Mouse (Mus musculus): ENCODE data around the gene Atp8a2. TPM values are rescaled to one million over a fixed set of nuclear protein-coding genes. Genes with fewer than 3 reads are reported as not detected.
"Not testable (repeated sequence)": the region's sequence is repeated elsewhere in the genome, so short reads cannot be mapped to it uniquely, and the experiment has no call there.

Atp8a2 gene
- total RNA-seq, 2 experiments from 2014 or later: 4.1 to 6.3 TPM

- no peak for DNase-seq
Observed at GRCm38 (mm10) chr14:59843264-59843942, 353.6 kb downstream of the Atp8a2 start.

- no peak for DNase-seq
Observed at GRCm38 (mm10) chr14:59839951-59840720, 356.8 kb downstream of the Atp8a2 start.

DNA sequence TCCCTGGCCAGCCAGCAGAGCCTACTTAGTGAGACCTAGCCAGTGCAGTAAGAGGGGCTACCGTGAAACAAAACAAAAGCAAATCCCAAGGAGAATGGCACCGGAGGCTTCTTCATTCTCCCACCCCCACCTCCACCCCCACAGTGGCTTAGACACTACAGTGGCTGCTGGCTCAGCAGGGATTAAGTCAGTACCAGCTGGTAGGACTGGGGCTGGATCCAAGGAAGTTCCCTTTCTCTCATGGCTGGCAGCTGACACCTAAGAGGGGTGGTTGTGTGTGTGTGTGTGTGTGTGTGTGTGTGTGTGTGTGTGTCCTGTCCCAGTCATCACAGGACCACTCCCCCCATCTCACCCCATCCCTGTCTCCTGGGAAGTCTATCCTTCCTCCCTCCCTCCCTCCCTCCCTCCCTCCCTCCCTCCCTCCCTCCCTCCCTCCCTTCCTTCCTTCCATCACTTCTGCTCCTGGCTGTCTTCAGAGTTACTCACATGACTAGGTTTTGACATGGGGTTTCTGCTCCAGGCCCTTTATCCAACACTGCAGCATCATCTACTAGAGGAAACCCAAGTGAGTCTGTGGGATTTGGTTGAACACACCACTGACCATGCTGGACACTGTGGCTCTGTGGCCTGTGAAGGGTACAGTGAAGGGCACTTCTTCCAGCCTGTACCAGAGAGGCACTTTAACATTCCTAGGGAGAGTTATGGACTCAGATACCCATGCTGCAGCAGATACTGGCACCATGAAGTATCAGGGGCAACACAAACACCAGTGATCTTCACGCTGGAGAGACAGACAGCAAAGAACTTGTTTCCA, 358.3 kb downstream of the Atp8a2 start:
- DNase-seq: not testable (repeated sequence)

DNA sequence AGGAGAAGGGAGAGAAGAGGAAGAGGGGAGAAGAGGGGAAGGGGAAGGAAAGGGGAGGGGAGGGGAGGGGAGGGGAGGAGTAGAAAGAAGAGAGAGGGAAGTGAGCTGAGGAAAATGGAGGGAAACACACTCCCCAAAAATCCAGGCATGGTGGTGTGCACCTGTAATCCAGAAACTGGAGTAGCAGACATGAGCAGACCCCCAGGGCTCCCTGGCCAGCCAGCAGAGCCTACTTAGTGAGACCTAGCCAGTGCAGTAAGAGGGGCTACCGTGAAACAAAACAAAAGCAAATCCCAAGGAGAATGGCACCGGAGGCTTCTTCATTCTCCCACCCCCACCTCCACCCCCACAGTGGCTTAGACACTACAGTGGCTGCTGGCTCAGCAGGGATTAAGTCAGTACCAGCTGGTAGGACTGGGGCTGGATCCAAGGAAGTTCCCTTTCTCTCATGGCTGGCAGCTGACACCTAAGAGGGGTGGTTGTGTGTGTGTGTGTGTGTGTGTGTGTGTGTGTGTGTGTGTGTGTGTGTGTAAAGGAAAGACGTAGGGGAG, 359.2 kb downstream of the Atp8a2 start:
- DNase-seq: not testable (repeated sequence)

GRCm38 (mm10) chr14:59836876-59837543, 360.0 kb downstream of the Atp8a2 start:
- DNase-seq: no peak

- DNase-seq: no peak
Observed at GRCm38 (mm10) chr14:59829580-59829979, 367.4 kb downstream of the Atp8a2 start.

GRCm38 (mm10) chr14:59827409-59827808, 369.6 kb downstream of the Atp8a2 start:
- DNase-seq: no peak

GRCm38 (mm10) chr14:59820115-59820419, 376.9 kb downstream of the Atp8a2 start:
- no peak for DNase-seq

DNA sequence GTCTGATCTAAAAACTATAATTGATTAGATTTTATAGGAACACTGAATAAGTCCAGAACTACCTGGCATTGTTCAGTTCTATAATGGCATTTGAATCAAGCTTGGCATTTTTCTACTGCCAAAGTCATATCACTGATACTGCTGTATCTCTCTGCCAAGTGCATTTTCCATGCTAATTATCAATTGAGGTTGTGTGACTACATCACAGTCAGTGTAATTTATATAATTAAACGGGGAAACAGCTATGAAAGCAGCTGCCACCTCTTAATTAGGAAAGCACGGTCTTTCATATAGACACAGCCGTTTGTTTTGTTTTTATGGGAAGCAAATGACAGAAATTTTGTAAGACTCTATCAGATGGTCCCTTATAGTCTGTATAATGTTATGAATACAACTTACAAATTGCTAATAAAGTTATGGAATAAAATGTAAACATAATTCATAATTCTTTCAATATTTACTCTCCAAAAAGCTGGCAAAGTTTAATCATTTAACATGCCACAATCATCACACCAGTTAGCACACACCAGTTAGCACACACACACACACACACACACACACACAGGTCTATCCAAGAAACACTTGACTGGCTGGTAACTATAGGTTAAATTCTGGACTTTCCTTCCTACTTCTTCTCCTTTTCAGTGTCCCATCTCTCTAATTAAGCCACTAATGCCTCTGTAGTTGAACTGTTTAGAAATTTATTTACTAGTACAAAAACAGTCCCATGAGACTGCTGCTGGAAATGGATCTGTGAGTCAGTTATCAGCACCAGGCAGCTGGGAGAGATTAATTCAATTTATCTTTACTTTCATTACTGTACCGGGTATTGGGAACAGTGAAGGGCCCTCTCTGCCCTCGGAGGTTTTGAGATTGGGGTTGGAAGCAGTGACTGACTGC, 377.5 kb downstream of the Atp8a2 start:
- DNase-seq: no peak

DNA sequence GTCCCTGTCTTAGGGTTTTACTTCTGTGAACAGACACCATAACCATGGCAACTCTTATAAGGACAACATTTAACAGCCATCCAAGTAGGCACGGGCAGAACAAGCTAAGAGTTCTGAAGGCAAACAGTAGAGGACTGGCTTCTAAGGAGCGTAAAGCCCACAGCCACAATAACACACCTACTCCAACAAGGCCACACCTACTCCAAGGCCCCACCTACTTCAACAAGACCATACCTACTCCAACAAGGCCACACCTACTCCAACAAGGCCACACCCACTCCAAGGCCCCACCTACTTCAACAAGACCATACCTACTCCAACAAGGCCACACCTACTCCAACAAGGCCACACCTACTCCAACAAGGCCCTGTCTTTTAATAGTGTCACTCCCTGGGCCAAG, 386.7 kb downstream of the Atp8a2 start:
- DNase-seq: not testable (repeated sequence)

DNA sequence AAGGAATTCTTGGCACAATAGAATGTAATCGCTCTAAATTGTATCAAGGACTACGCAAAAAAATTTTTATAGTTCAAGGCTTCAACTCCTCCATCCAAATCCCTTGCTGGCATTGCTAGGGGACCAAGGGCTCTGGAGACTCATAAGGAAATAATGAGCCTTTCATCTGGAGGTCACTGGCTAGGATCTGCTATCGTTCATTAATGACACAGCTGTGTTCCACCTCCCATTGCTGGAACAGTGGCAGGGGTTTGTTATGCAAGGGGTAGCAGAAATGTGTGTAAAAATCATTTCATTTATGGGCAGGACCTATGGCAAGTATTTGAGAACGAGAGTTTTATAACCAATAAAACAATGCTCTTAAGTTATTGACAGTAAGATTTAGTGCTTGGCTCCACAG, 387.2 kb downstream of the Atp8a2 start:
- no peak for DNase-seq

GRCm38 (mm10) chr14:59807528-59808300, 389.3 kb downstream of the Atp8a2 start:
- DNase-seq: no peak

DNA sequence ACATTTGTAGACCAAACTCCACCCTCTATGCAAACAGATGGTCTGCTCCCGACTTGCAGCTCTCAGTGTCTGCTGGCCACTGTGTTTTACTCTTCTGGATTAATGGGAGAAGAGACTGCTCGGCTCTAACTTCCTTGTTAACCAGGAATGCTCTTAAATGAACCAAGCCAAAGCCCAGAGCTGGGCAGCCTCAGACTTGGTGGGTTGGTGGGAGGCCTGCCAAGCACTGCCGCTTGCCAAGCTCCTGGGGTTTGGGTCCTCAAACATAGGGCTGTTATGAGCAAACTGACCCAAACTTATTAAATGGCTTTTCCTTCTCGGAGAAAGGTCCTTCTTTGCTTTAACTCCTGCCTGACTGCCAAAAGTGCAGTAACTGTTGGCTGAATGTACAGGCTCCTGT, 390.1 kb downstream of the Atp8a2 start:
- DNase-seq: no peak

DNA sequence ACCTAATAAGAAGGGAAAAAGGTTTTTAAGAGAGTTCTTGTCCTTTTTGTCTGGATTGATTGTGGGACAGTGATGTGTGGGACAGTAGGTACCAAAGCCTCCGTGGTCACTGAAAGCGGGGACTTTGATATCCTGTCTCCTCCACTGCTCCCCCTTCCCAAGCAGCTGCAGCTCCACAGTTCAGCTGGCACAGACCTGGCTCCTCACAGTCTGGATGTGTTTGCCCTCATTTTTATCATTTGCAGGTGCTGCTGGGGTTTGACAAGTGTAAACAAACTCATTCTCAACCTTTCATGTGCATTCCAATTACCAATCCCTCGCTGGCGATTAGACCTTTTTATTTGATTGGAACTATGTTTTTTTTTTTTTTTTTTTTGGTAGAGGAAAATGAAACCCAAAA, 390.8 kb downstream of the Atp8a2 start:
- DNase-seq: no peak

DNA sequence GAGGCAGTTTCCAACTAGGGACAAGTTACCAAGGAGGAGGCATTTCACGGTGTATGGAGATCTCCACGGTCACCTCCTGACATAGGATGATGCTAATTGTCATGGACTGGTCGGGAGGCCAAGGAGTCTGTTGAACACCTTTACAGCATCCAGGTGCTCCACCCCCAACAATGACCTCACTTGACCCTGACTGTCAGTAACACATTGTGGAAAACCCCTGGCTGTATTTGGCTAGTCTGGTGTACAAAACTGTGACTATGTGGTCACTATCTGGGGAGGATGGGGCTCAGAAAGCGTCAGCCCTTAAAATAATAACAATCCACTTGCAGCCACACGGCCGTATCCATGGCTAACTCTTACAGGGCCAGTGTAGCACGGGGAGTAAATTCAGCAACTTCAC, 391.3 kb downstream of the Atp8a2 start:
- no peak for DNase-seq

GRCm38 (mm10) chr14:59801961-59802599, 394.9 kb downstream of the Atp8a2 start:
- DNase-seq: no peak

DNA sequence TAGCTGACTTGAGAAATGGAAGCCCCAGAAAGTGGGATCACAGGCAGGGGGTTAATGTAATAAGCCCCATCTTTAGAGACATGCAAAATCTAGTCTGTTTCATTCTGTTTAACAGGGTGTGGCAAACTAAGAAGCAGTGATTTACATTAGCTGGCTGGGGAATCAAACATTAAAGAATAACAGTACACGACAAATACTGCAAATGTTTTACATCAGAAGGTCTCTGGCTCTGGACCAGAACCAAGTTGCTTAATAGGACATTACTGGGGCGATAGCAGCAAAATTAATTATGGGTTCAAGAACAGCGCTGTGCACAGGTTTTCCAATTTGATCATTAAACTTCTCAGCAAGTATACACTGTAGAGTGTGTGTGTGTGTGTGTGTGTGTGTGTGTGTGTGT, 397.5 kb downstream of the Atp8a2 start:
- DNase-seq: no peak

DNA sequence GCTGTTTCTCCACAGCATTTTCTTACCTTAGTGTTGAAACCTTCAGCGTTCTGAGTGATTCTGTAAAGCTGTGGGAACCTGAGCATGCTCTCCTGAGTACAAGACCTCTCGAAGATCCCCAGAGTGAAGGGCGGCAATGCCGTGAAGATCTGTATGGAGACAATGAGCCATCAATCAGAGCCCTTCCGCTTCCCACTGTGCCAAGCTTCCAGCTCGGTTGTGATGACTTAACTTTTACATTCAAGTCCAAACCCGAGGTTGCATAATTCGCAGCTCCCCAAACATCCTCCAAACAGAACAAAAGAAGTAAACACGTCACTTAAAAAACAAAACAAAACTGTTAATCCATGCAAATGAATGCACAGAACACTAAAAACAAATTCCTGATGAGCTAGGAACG, 403.1 kb downstream of the Atp8a2 start:
- no peak for DNase-seq
